In genomic region chr11:32817566-32817965, GRCm38 (mm10) we compare ENCODE assay signal across 35 mouse cellular contexts. TPM values are rescaled to one million over a fixed set of nuclear protein-coding genes. Genes with fewer than 3 reads are reported as not detected.
DNase-seq lines count a peak whose midpoint lies in the region; ATAC-seq and TF ChIP-seq lines count a peak whose summit lies in the region.
"Had no signal": no experiment of that assay in that cellular context is flagged by ENCODE, and none has a peak within 500 bp of the region (broad histone marks: within the 10 kb centered on the region; RNA-seq: fewer than 3 reads in every experiment).

No protein-coding gene starts in this region.

- no peaks in the 10 kb centered on the region for H3K4me1 ChIP-seq in intestine, embryonic 14.5 days (replicated peaks; ENCODE audit: control insufficient read depth, insufficient read depth, low read length)
- no peaks in the 10 kb centered on the region for H3K4me1 ChIP-seq in intestine, embryonic 16.5 days (ENCODE audit: control insufficient read depth, insufficient read depth, low read length)
- H3K4me1 ChIP-seq in stomach, embryonic 14.5 days (ENCODE audit: control insufficient read depth, insufficient read depth, low read length) = no peaks in the 10 kb centered on the region
- no peaks in the 10 kb centered on the region for H3K4me1 ChIP-seq in stomach, postnatal 0 days (replicated peaks; ENCODE audit: control insufficient read depth, insufficient read depth)
- H3K4me1 ChIP-seq: embryonic facial prominence, embryonic 10.5 days; embryonic facial prominence, embryonic 13.5 days; forebrain, embryonic 12.5 days; forebrain, embryonic 15.5 days; hindbrain, embryonic 12.5 days; hindbrain, embryonic 15.5 days had no signal

- H3K9ac ChIP-seq in intestine, embryonic 14.5 days (ENCODE audit: low read length) = no peak overlapping the region
- no peak overlapping the region for H3K9ac ChIP-seq in intestine, embryonic 16.5 days (ENCODE audit: low read depth, low read length)
- H3K9ac ChIP-seq in stomach, embryonic 14.5 days (replicated peaks; ENCODE audit: low read depth, low read length) = no peak overlapping the region
- H3K9ac ChIP-seq in stomach, postnatal 0 days (ENCODE audit: low read length) = no peak overlapping the region
- H3K9ac ChIP-seq: embryonic facial prominence, embryonic 13.5 days; forebrain, embryonic 12.5 days; forebrain, embryonic 15.5 days; hindbrain, embryonic 12.5 days; hindbrain, embryonic 15.5 days had no signal

- H3K36me3 ChIP-seq in intestine, embryonic 14.5 days (ENCODE audit: control insufficient read depth, insufficient read depth, low read length) = no peaks in the 10 kb centered on the region
- H3K36me3 ChIP-seq in intestine, embryonic 16.5 days (ENCODE audit: control insufficient read depth, insufficient read depth, low read length) = no peaks in the 10 kb centered on the region
- H3K36me3 ChIP-seq in stomach, embryonic 14.5 days (ENCODE audit: control insufficient read depth, insufficient read depth, low read length) = no peaks in the 10 kb centered on the region
- no peaks in the 10 kb centered on the region for H3K36me3 ChIP-seq in stomach, postnatal 0 days (ENCODE audit: control insufficient read depth, insufficient read depth, low read length)
- H3K36me3 ChIP-seq: embryonic facial prominence, embryonic 10.5 days; embryonic facial prominence, embryonic 13.5 days; forebrain, embryonic 12.5 days; forebrain, embryonic 15.5 days; G1E; heart, embryonic 10.5 days; hindbrain, embryonic 12.5 days; hindbrain, embryonic 15.5 days had no signal

- no peak overlapping the region for H3K27ac ChIP-seq in intestine, embryonic 14.5 days (ENCODE audit: low read depth)
- H3K27ac ChIP-seq in intestine, embryonic 16.5 days (ENCODE audit: low read length) = no peak overlapping the region
- H3K27ac ChIP-seq in stomach, embryonic 14.5 days (ENCODE audit: low read length) = no peak overlapping the region
- no peak overlapping the region for H3K27ac ChIP-seq in stomach, postnatal 0 days (replicated peaks)
- H3K27ac ChIP-seq: embryonic facial prominence, embryonic 10.5 days; embryonic facial prominence, embryonic 13.5 days; forebrain, embryonic 12.5 days; forebrain, embryonic 15.5 days; heart, adult 2 months; heart, embryonic 10.5 days; hindbrain, embryonic 12.5 days; hindbrain, embryonic 15.5 days had no signal

- no peak overlapping the region for H3K4me2 ChIP-seq in intestine, embryonic 14.5 days (ENCODE audit: low read length)
- no peak overlapping the region for H3K4me2 ChIP-seq in intestine, embryonic 16.5 days (ENCODE audit: low read depth, low read length)
- no peak overlapping the region for H3K4me2 ChIP-seq in stomach, embryonic 14.5 days (replicated peaks; ENCODE audit: low read depth, low read length)
- no peak overlapping the region for H3K4me2 ChIP-seq in stomach, postnatal 0 days (replicated peaks; ENCODE audit: low read depth)
- H3K4me2 ChIP-seq: embryonic facial prominence, embryonic 13.5 days; forebrain, embryonic 12.5 days; forebrain, embryonic 15.5 days; hindbrain, embryonic 12.5 days; hindbrain, embryonic 15.5 days had no signal

- no peaks in the 10 kb centered on the region for H3K9me3 ChIP-seq in intestine, embryonic 14.5 days (ENCODE audit: control insufficient read depth, low read length)
- H3K9me3 ChIP-seq in intestine, embryonic 16.5 days (ENCODE audit: control insufficient read depth, low read length) = no peaks in the 10 kb centered on the region
- H3K9me3 ChIP-seq in stomach, embryonic 14.5 days (ENCODE audit: control insufficient read depth, low read depth, low read length) = no peaks in the 10 kb centered on the region
- H3K9me3 ChIP-seq in stomach, postnatal 0 days (ENCODE audit: control insufficient read depth, low read length) = no peaks in the 10 kb centered on the region
- H3K9me3 ChIP-seq: embryonic facial prominence, embryonic 10.5 days; embryonic facial prominence, embryonic 13.5 days; forebrain, embryonic 12.5 days; forebrain, embryonic 15.5 days; G1E; heart, embryonic 10.5 days; hindbrain, embryonic 12.5 days; hindbrain, embryonic 15.5 days had no signal

- DNase-seq in intestine, embryonic 14.5 days (ENCODE audit: low spot score) = peak; percentile 61
- DNase-seq in stomach, postnatal 0 days (ENCODE audit: low spot score) = peak; percentile 70
- DNase-seq in adrenal gland, postnatal 14 days = no peak
- no peak for DNase-seq in adrenal gland, postnatal 25 days
- DNase-seq: adrenal gland, postnatal 10 days; B cell, adult 2 months; cerebellum, adult 11-12 months; cerebellum, adult 8-10 months; cerebellum, postnatal 10 days; cerebellum, postnatal 36 days; embryo, embryonic 11 days; gastrocnemius, postnatal 25 days; heart, adult 2 months had no signal

- 62% methylated on average over 12 of the region's 12 CpGs for WGBS in intestine, embryonic 14.5 days
- 60% methylated on average over 12 of the region's 12 CpGs for WGBS in intestine, embryonic 16.5 days
- 70% methylated on average over 12 of the region's 12 CpGs for WGBS in stomach, embryonic 14.5 days
- 64% methylated on average over 12 of the region's 12 CpGs for WGBS in stomach, postnatal 0 days

- peak; percentile 80; the same call in 1 of the 2 replicates for ATAC-seq in intestine, embryonic 14.5 days (replicated peaks; ENCODE audit: low FRiP score, low TSS enrichment, low read depth)
- ATAC-seq in intestine, embryonic 16.5 days = peak; percentile 91
- peak; percentile 63; the same call in 1 of the 2 replicates for ATAC-seq in stomach, embryonic 14.5 days (ENCODE audit: insufficient number of reproducible peaks, insufficient read depth, low FRiP score, low read depth)
- ATAC-seq in stomach, postnatal 0 days (ENCODE audit: low FRiP score, low TSS enrichment) = peak; percentile 92
- no peak for ATAC-seq in megakaryocyte, adult 5-6 weeks (ENCODE audit: poor library complexity, severe bottlenecking)
- ATAC-seq: forebrain, embryonic 15.5 days; Patski had no signal

- no peak overlapping the region for H3K4me3 ChIP-seq in intestine, embryonic 14.5 days (ENCODE audit: low read depth, low read length)
- H3K4me3 ChIP-seq in intestine, embryonic 16.5 days (ENCODE audit: low read length) = no peak overlapping the region
- H3K4me3 ChIP-seq in stomach, embryonic 14.5 days (ENCODE audit: low read depth, low read length) = no peak overlapping the region
- no peak overlapping the region for H3K4me3 ChIP-seq in stomach, postnatal 0 days (ENCODE audit: low read depth, low read length)
- H3K4me3 ChIP-seq: embryonic facial prominence, embryonic 10.5 days; embryonic facial prominence, embryonic 13.5 days; erythroblast, embryonic 14.5 days; forebrain, embryonic 12.5 days; forebrain, embryonic 15.5 days; heart, adult 2 months; heart, embryonic 10.5 days; hindbrain, embryonic 12.5 days; hindbrain, embryonic 15.5 days had no signal

- no peaks in the 10 kb centered on the region for H3K27me3 ChIP-seq in intestine, embryonic 14.5 days (replicated peaks; ENCODE audit: control insufficient read depth, insufficient read depth, low read length)
- no peaks in the 10 kb centered on the region for H3K27me3 ChIP-seq in intestine, embryonic 16.5 days (replicated peaks; ENCODE audit: control insufficient read depth, insufficient read depth, low read length)
- H3K27me3 ChIP-seq in stomach, embryonic 14.5 days (ENCODE audit: control insufficient read depth, insufficient read depth, low read length) = no peaks in the 10 kb centered on the region
- no peaks in the 10 kb centered on the region for H3K27me3 ChIP-seq in stomach, postnatal 0 days (ENCODE audit: control insufficient read depth, insufficient read depth, low read length)
- H3K27me3 ChIP-seq: CH12.LX; forebrain, embryonic 12.5 days; forebrain, embryonic 15.5 days; hindbrain, embryonic 12.5 days; hindbrain, embryonic 15.5 days had no signal

- TF ChIP-seq EP300 in stomach, postnatal 0 days (optimal IDR thresholded peaks at IDR 0.05) = no peak

- TF ChIP-seq CTCF in stomach, postnatal 0 days (IDR thresholded peaks at IDR 0.05; ENCODE audit: low read depth) = no peak

RNA-seq across cellular contexts. Expression of gene Smim23, which starts 6.8 kb away (rescaled TPM):
- polyA plus RNA-seq in intestine, embryonic 14.5 days (2014; fragmentation: Nextera tagmentation; extraction: Ambion mirVana) = not detected in 2 replicates
- not detected in 2 replicates for polyA plus RNA-seq in intestine, embryonic 16.5 days (2015; fragmentation: Nextera tagmentation; extraction: Ambion mirVana)
- polyA plus RNA-seq in stomach, embryonic 14.5 days (2014; fragmentation: Nextera tagmentation; extraction: Ambion mirVana) = not detected in 2 replicates
- polyA plus RNA-seq in stomach, postnatal 0 days (2015; fragmentation: Nextera tagmentation; extraction: Ambion mirVana) = not detected in 2 replicates
- total RNA-seq in adrenal gland, postnatal 14 days (2021) = not detected in 2 replicates
- not detected in 2 replicates for total RNA-seq in megakaryocyte, adult 5-6 weeks (2015)
- total RNA-seq in megakaryocyte, adult 5-6 weeks (2017) = not detected in 2 replicates
- total RNA-seq in adrenal gland, postnatal 25 days (2021) = not detected in 2 replicates
- total RNA-seq: adrenal gland, adult 18-20 months; adrenal gland, postnatal 10 days; CH12.LX; G1E; gastrocnemius, adult 8-10 months; gastrocnemius, postnatal 25 days; heart, adult 2 months; heart, postnatal 25 days; hematopoietic stem cell, adult 5-6 weeks had no signal
- polyA plus RNA-seq: brain, embryonic 14.5 days; cortical plate, adult 2 months; embryonic facial prominence, embryonic 10.5 days; embryonic facial prominence, embryonic 13.5 days; erythroblast, embryonic 14.5 days; forebrain, embryonic 12.5 days; forebrain, embryonic 15.5 days; G1E; heart, adult 2 months; heart, embryonic 10.5 days; heart, embryonic 14.5 days; heart, postnatal 0 days; hindbrain, embryonic 12.5 days; hindbrain, embryonic 15.5 days; Patski had no signal

Comparison
In these comparisons a context has a peak if more than half of its experiments do, and no peak if none do; other contexts are left out.
1. DNase-seq: peak in intestine, embryonic 14.5 days (single experiment) and stomach, postnatal 0 days (single experiment); none in adrenal gland, postnatal 14 days (single experiment) and adrenal gland, postnatal 25 days (single experiment).